Mouse (Mus musculus) neural tube, embryonic 14.5 days (tissue): ENCODE results near the gene Abhd11. TPM values are rescaled to one million over a fixed set of nuclear protein-coding genes. Genes with fewer than 3 reads are reported as not detected.
"Not testable (repeated sequence)": the region's sequence is repeated elsewhere in the genome, so short reads cannot be mapped to it uniquely, and the experiment has no call there.

ENCODE experiments used
- ATAC-seq: fragments of 200-750 bp; cut with Nextera tagmentation; 2 replicates; pipeline ENCODE4 v1.8.0; 2017; ENCODE audit warnings: low read depth, mild to moderate bottlenecking, moderate TSS enrichment, moderate library complexity
- H3K27ac ChIP-seq: fragments of 300-500 bp; sonication (generic); 2 replicates; pipeline ENCODE4 v1.5.1; 2014; ENCODE audit warnings: low read depth, mild to moderate bottlenecking, control low read depth, low read length, moderate library complexity, mixed read lengths
- H3K27me3 ChIP-seq: fragments of 300-500 bp; sonication (generic); 2 replicates; pipeline ENCODE4 v1.6.1; 2014; ENCODE audit warnings: low read length; ENCODE audit not compliant: control insufficient read depth, insufficient read depth
- H3K36me3 ChIP-seq: fragments of 300-500 bp; sonication (generic); 2 replicates; pipeline ENCODE4 v1.6.1; 2014; ENCODE audit warnings: low read length, mixed read lengths; ENCODE audit not compliant: control insufficient read depth, insufficient read depth
- H3K4me1 ChIP-seq: fragments of 300-500 bp; sonication (generic); 2 replicates; pipeline ENCODE4 v1.6.1; 2014; ENCODE audit warnings: low read length; ENCODE audit not compliant: control insufficient read depth, insufficient read depth
- H3K4me2 ChIP-seq: fragments of 300-500 bp; sonication (generic); 2 replicates; pipeline ENCODE4 v1.6.1; 2014; ENCODE audit warnings: mild to moderate bottlenecking, low read depth, low read length, control low read depth
- H3K4me3 ChIP-seq: fragments of 300-500 bp; sonication (generic); 2 replicates; pipeline ENCODE4 v1.5.1; 2014; ENCODE audit warnings: low read depth, low read length, control low read depth, mixed read lengths
- H3K9ac ChIP-seq: fragments of 300-500 bp; sonication (generic); replicated peaks from 2 replicates; pipeline ENCODE4 v1.6.1; 2014; ENCODE audit warnings: low read depth, mild to moderate bottlenecking, control low read depth, low read length, mixed read lengths
- H3K9me3 ChIP-seq: fragments of 300-500 bp; sonication (generic); 2 replicates; pipeline ENCODE4 v1.6.1; 2016; ENCODE audit warnings: low read length; ENCODE audit not compliant: control insufficient read depth
- WGBS: fragments of 180-500 bp; shearing (Covaris S2); extraction: QIAGEN DNeasy Blood & Tissue Kit; methylation state at CpG from one replicate; pipeline ENCODE4 v1.1.7; 2014; 5-methylcytosine and 5-hydroxymethylcytosine counted together
- polyA plus RNA-seq: library from polyadenylated mRNA; unstranded; fragments of >200 nt; fragmentation: Nextera tagmentation; extraction: Ambion mirVana; gene quantifications from 2 replicates; pipeline ENCODE4 v1.2.1, GENCODE M21; 2014

Abhd11 gene
- polyA plus RNA-seq: 74.8 and 79.6 TPM in 2 replicates

DNA sequence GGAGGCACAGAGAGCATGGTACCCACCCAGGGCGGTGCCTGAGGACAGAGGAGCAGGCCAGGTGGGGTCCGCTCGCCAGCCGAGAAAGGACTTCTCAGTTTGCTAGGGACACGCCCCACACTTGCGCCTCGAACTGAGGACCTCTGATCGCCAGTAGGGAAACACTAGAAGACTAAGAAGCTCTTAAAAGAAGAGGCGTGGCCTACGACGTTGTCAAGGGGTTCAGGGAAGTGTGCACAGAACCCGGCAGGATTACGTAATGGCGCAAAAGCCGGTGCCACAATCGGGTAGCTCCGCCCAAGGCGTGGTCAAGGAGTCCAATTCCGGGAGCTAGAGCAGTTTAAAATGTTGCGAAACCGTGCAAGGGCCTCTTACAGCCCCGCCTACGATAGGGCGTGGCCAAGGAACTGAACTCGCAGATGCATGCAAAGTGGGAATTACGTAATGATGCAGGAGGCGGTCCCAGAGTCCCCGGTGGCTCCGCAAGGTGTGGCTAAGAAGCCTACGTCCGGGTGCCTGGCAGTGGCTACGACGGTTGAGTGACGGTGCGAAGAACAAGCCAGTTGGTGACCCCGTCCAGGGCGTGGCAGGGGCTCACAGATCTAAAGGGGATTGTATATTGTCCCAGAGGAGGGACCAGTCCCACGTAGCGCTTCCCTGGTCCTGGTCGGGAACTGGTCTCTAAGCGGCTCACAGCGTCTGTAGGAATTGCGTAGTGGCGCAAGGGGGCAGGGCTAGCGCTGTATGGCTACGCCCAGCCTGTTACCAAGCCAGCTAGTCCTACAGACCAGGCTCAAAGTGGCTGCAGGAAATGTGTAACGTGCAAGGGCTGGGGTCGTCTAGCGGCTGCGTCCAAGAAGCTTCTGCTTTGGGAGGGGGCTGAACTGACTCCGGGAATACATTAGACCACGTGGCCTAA is at the start of gene Abhd11:
Gene Abhd11 (plus strand): TSS at position 482 of the 919 bp plus-strand sequence.
- no peaks in the 10 kb centered on the region for H3K27me3 ChIP-seq
- peak within 1 kb of the TSS; percentile 89 for H3K4me2 ChIP-seq
- peak within 1 kb of the TSS; percentile 74 for H3K9ac ChIP-seq
- ATAC-seq: peak; percentile 87
- peak within 1 kb of the TSS; percentile 98 for H3K27ac ChIP-seq
- WGBS: 0% methylated on average over 52 of the region's 52 CpGs
- H3K36me3 ChIP-seq: no peaks in the 10 kb centered on the region
- peaks cover 8% of the 10 kb centered on the region; the same call in 1 of the 2 replicates for H3K4me1 ChIP-seq
- H3K9me3 ChIP-seq: no peaks in the 10 kb centered on the region
- peak within 1 kb of the TSS; percentile 55 for H3K4me3 ChIP-seq

DNA sequence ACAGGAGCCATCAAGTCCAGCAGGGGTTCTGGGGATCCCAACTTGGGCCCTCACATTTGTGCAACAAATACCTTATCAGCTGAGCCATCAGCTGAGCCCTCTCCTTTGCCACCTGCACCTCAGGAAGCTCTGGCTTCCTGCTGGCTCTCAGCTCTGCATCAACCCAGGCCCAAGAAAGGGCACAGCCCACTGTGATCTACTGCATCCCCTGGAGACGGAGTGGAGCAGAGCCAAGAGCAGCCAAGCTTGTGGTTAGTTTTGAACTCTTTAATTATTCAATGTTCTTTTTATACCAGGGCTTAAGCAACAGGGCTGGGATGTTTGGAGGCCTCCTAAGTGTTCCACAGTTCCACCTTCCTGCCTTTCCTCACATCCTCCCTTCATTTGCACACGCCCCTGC is 48.5 kb upstream of the Abhd11 start:
- Histone ChIP-seq H3K9me3 (no peaks in the 10 kb centered on the region), H3K27me3 (no peaks in the 10 kb centered on the region), H3K4me2 (no peak overlapping the region), H3K4me1 (no peaks in the 10 kb centered on the region), H3K9ac (no peak overlapping the region), H3K4me3 (no peak overlapping the region), H3K36me3 (no peaks in the 10 kb centered on the region), H3K27ac (no peak overlapping the region)
- WGBS: 69% methylated on average over 2 of the region's 2 CpGs
- no peak for ATAC-seq

DNA sequence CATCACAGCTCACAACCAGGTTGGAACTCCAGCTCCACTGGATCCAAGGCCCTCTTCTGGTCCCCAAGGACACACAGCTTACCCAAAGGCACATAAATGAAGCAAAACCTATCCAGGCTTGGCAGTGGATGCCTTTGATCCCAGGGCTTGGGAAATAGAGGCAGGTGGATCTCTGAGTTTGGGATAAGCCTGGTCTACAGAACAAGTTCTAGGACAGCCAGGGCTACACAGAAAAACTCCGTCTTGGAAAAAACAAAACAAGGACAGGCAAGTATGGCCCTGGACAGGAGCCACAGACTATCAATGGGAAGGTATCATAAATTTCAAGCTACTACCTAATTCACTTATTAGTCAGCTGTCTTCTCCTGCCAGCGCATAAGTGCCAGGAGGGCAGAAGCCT is 47.4 kb upstream of the Abhd11 start:
- H3K27ac ChIP-seq: no peak overlapping the region
- no peak for ATAC-seq
- H3K9ac ChIP-seq: no peak overlapping the region
- WGBS: 96% methylated on average over 2 of the region's 2 CpGs
- H3K27me3 ChIP-seq: no peaks in the 10 kb centered on the region
- H3K4me1 ChIP-seq: 0 out of 2 replicates have a peak, but pooled peaks cover 2% of the 10 kb centered on the region
- no peak overlapping the region for H3K4me2 ChIP-seq
- H3K4me3 ChIP-seq: no peak overlapping the region
- H3K9me3 ChIP-seq: no peaks in the 10 kb centered on the region
- no peaks in the 10 kb centered on the region for H3K36me3 ChIP-seq

DNA sequence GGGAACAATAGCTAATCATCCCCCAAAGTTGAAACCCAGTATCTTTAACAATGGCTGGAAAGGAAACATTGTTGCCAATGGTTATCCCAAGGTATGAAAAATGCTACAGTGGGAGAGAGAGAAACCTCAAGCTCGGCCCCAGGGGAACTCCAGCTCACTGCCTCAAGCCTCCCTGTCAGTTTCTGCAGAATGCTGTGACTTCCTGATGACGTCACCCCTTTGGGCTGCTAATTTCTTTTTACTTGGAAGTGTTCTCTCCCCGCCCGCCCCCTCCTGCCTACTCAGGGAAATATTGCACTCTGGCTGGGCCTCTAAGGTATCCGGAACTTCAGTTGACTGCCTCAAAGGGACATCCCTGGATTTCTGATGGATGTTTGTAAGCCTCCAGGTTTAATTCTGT is 45.4 kb upstream of the Abhd11 start:
- Histone ChIP-seq H3K9me3 (no peaks in the 10 kb centered on the region), H3K27me3 (no peaks in the 10 kb centered on the region), H3K36me3 (no peaks in the 10 kb centered on the region), H3K4me1 (0 out of 2 replicates have a peak, but pooled peaks cover 2% of the 10 kb centered on the region), H3K4me2 (no peak overlapping the region), H3K4me3 (no peak overlapping the region), H3K9ac (no peak overlapping the region), H3K27ac (no peak overlapping the region)
- 33% methylated on average over 5 of the region's 5 CpGs for WGBS
- ATAC-seq: no peak

DNA sequence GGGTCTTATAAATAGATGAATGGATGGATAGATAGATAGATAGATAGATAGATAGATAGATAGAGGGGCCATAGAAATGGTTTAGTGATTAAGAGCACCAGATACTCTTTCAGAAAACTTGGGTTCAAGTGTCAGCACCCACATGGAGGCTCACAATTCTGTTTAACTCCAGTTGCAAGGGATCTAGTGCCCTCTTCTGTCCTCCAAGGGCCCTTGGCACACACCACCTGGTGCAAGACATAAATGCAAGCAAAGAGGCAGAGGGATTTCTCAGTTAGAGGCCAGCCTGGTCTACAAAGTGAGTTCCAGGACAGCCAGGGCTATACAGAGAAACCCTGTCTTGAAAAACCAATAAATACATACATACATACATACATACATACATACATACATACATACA is 44.3 kb upstream of the Abhd11 start:
- H3K4me1 ChIP-seq, ATAC-seq, H3K9me3 ChIP-seq, H3K4me3 ChIP-seq, H3K4me2 ChIP-seq, H3K9ac ChIP-seq, H3K27me3 ChIP-seq, H3K27ac ChIP-seq, H3K36me3 ChIP-seq: not testable (repeated sequence)

DNA sequence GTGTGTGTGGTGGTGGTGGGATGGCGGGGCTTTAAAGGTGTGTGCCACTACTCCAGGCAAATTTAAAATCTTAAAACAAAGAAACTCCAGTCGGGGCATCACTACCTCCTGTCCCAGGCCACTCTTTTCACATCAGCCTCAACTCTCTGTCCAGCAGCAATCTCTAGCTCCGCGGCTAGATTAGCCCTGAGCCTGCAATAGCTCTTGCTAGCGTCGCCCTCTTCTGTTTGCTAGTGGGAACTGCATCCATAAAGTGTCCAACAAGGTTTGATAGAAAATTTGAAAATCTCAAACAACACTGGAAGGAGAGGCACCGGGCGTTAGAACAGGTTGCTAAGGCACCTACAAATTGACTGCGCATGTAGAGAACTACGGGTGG is 43.5 kb upstream of the Abhd11 start:
- Histone ChIP-seq H3K27me3 (no peaks in the 10 kb centered on the region), H3K27ac (no peak overlapping the region), H3K4me2 (peak overlapping the region; percentile 34), H3K36me3 (no peaks in the 10 kb centered on the region), H3K9ac (no peak overlapping the region), H3K9me3 (no peaks in the 10 kb centered on the region), H3K4me3 (no peak overlapping the region), H3K4me1 (0 out of 2 replicates have a peak, but pooled peaks cover 2% of the 10 kb centered on the region)
- no peak for ATAC-seq
- WGBS: 4% methylated on average over 10 of the region's 10 CpGs

DNA sequence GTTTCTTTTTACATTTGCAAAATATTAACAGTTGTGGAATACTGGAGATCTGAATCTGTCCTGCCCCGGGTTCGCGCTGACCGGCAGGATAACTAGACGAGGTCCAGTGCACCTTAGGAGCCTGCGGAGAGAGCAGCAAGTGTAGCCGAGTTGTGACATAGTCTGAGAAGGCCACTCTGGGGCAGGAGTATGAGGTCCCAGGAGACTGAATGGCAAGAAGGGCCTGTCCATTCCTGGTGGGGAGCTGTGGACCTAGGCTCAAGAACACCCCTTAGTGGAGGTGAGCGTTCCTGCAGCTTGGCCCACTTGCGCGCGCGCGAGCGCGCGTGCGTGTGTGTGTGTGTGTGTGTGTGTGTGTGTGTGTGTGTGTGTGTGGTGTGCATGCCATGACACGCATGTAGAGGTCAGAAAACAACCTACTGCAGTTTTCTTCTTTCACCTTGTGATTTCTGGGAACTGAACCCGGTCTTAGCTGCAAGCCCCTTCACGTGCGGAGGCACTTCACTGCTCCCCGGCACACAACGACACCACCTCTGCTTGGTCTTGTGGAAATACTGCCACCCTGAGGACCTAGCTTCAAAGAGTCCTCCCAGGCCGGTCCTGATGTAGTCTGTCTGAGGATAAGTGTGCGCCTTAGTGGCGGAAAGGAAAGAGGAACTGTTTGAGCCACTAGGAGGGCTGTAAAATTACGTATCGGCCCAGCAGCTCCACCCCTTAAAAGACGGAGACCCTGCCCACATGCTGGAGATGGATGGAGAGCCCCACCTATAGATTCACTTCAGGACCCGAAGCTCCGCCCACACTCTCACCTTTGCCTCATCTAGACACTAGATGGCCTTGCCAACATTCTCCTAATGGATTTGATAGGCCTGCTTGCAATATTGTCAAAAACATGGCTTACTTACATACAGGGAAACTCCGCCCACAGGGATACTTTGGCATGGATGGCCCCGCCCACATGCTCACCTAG is 42.8 kb upstream of the Abhd11 start:
- WGBS: 3% methylated on average over 32 of the region's 33 CpGs
- no peak overlapping the region for H3K4me3 ChIP-seq
- no peak overlapping the region for H3K9ac ChIP-seq
- ATAC-seq: no peak
- H3K27me3 ChIP-seq: no peaks in the 10 kb centered on the region
- H3K36me3 ChIP-seq: no peaks in the 10 kb centered on the region
- 0 out of 2 replicates have a peak, but pooled peaks cover 2% of the 10 kb centered on the region for H3K4me1 ChIP-seq
- H3K9me3 ChIP-seq: no peaks in the 10 kb centered on the region
- no peak overlapping the region for H3K27ac ChIP-seq
- H3K4me2 ChIP-seq: peak overlapping the region; percentile 34

DNA sequence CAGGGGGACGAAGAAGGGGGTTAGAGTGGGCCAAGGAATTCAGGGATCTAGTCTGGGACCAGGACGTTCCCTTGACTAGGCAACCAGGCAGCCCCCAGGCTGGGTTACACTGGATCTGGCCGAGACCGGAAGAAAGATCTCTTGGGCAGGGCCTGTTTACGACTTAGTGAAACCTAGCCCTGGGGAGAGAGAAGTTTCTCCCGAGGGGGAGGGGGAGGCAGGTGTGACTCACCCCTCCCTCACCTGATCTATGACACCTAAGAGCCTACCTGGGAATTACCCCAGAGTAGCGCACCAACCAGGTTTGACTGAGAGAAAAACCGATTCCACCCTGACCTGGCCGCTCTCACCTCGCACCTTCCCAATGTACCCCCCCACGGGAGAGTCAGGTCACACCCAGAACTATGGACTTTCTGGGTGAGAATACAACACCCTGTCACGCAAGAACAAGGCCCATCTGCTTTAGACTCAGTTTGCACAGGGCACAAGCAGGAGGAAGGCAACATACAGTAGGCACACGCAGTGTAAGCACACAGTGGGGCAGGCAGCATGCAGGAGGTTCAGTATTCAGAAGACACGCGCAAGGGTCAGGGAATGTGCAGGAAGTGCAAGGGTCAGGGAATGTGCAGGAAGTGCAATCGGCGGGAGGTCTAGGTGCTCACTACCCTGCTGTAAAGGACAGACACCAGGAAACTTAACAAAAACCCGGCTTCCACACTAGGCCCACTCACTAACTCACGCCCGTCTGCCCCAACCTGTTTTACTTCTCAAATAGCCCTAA is 41.6 kb upstream of the Abhd11 start:
- Histone ChIP-seq H3K27me3 (no peaks in the 10 kb centered on the region), H3K9me3 (no peaks in the 10 kb centered on the region), H3K36me3 (no peaks in the 10 kb centered on the region), H3K4me3 (no peak overlapping the region), H3K9ac (no peak overlapping the region), H3K27ac (no peak overlapping the region), H3K4me1 (0 out of 2 replicates have a peak, but pooled peaks cover 2% of the 10 kb centered on the region), H3K4me2 (no peak overlapping the region)
- 74% methylated on average over 20 of the region's 20 CpGs for WGBS
- ATAC-seq: no peak
